Mouse (Mus musculus) stomach, embryonic 14.5 days (tissue): ENCODE measurements around the gene H2al1d. TPM values are rescaled to one million over a fixed set of nuclear protein-coding genes. Genes with fewer than 3 reads are reported as not detected.

Experiments
- ATAC-seq: fragments of 200-750 bp; cut with Nextera tagmentation; 2 replicates; pipeline ENCODE4 v1.8.0; 2017; ENCODE audit warnings: low read depth, moderate TSS enrichment; ENCODE audit not compliant: insufficient number of reproducible peaks, insufficient read depth, low FRiP score
- H3K27ac ChIP-seq: fragments of 300-500 bp; sonication (generic); 2 replicates; pipeline ENCODE4 v1.5.1; 2014; ENCODE audit warnings: mild to moderate bottlenecking, low read length, moderate library complexity, mixed read lengths
- H3K27me3 ChIP-seq: fragments of 300-500 bp; sonication (generic); 2 replicates; pipeline ENCODE4 v1.6.1; 2014; ENCODE audit warnings: low read length, control low read depth, mixed read lengths; ENCODE audit not compliant: control insufficient read depth, insufficient read depth
- H3K36me3 ChIP-seq: fragments of 300-500 bp; sonication (generic); 2 replicates; pipeline ENCODE4 v1.6.1; 2014; ENCODE audit warnings: mild to moderate bottlenecking, control low read depth, low read length, moderate library complexity, mixed read lengths; ENCODE audit not compliant: control insufficient read depth, insufficient read depth
- H3K4me1 ChIP-seq: fragments of 300-500 bp; sonication (generic); 2 replicates; pipeline ENCODE4 v1.6.1; 2014; ENCODE audit warnings: low read length, control low read depth, mixed read lengths; ENCODE audit not compliant: control insufficient read depth, insufficient read depth
- H3K4me2 ChIP-seq: fragments of 300-500 bp; sonication (generic); replicated peaks from 2 replicates; pipeline ENCODE4 v1.6.1; 2014; ENCODE audit warnings: low read depth, low read length, control low read depth
- H3K4me3 ChIP-seq: fragments of 300-500 bp; sonication (generic); 2 replicates; pipeline ENCODE4 v1.5.1; 2014; ENCODE audit warnings: low read depth, low read length, control low read depth
- H3K9ac ChIP-seq: fragments of 300-500 bp; sonication (generic); replicated peaks from 2 replicates; pipeline ENCODE4 v1.6.1; 2014; ENCODE audit warnings: low read depth, mild to moderate bottlenecking, control low read depth, low read length, moderate library complexity, mixed read lengths
- H3K9me3 ChIP-seq: fragments of 300-500 bp; sonication (generic); 2 replicates; pipeline ENCODE4 v1.6.1; 2016; ENCODE audit warnings: low read depth, low read length, control low read depth; ENCODE audit not compliant: control insufficient read depth
- WGBS: fragments of 180-500 bp; shearing (Covaris S2); extraction: QIAGEN DNeasy Blood & Tissue Kit; methylation state at CpG from one replicate; pipeline ENCODE4 v1.1.7; 2014; 5-methylcytosine and 5-hydroxymethylcytosine counted together
- polyA plus RNA-seq: library from polyadenylated mRNA; unstranded; fragments of >200 nt; fragmentation: Nextera tagmentation; extraction: Ambion mirVana; gene quantifications from 2 replicates; pipeline ENCODE4 v1.2.1, GENCODE M21; 2014

H2al1d gene
- polyA plus RNA-seq, 1 experiment from 2014 or later = not detected

DNA sequence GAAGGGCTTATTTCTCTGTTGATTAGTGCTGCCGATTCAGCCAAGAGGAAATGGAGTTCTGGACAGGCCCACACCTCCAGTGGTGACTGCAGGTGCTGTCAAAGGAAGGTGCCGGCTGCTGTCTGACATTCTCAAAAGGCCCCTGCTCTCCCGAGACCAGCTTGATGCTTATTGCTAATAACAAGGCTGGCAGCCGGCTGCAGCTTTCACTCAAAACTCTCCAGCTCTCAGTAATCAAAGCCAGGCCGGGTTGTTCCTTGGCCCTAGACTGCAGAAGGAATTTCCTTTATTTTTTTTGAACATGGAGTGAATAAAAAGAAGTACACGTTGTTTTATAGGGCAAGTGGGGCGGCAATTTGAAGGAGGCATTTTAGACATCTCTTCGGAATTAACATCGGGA is 37.1 kb downstream of the H2al1d start:
- no peak overlapping the region for H3K9ac ChIP-seq
- WGBS = 67% methylated on average over 9 of the region's 9 CpGs
- H3K36me3 ChIP-seq = no peaks in the 10 kb centered on the region
- no peaks in the 10 kb centered on the region; the same call in 1 of the 2 replicates for H3K27me3 ChIP-seq
- H3K4me2 ChIP-seq = no peak overlapping the region
- no peaks in the 10 kb centered on the region for H3K9me3 ChIP-seq
- H3K4me3 ChIP-seq = no peak overlapping the region
- ATAC-seq = no peak
- no peaks in the 10 kb centered on the region for H3K4me1 ChIP-seq
- no peak overlapping the region for H3K27ac ChIP-seq

DNA sequence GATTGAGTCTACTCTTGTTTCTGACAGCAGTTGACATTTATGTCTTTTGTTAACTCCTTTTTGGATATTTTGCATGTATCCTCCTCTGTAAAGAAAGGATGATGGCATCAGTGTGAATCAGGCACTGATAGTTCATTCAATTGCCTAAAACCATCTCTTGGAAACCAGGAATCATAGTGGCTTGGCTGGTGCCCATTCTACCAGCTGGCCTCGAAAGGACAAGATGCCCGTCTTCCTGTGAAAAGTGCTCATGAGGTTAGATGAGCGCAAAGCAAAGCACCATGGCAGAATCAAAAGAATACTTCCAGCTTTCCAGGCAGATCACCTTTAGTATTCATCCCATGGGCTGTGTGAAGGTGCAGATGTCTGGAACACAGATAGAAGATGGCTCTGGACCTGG is 38.1 kb downstream of the H2al1d start:
- H3K4me1 ChIP-seq = no peaks in the 10 kb centered on the region
- no peak overlapping the region for H3K9ac ChIP-seq
- no peak overlapping the region for H3K27ac ChIP-seq
- no peak overlapping the region for H3K4me2 ChIP-seq
- 89% methylated on average over 3 of the region's 3 CpGs for WGBS
- no peaks in the 10 kb centered on the region for H3K36me3 ChIP-seq
- no peak for ATAC-seq
- no peaks in the 10 kb centered on the region; the same call in 1 of the 2 replicates for H3K27me3 ChIP-seq
- H3K4me3 ChIP-seq = no peak overlapping the region
- no peaks in the 10 kb centered on the region for H3K9me3 ChIP-seq

Other genes starting within 250 kb of the H2al1d start
- gene H2al1a, start 9.6 kb upstream of the H2al1d start, polyA plus RNA-seq = not detected in 2 replicates
- not detected in 2 replicates for gene H2al1b, start 6.4 kb upstream of the H2al1d start, polyA plus RNA-seq
- not detected in 2 replicates for gene H2al1c, start 3.2 kb upstream of the H2al1d start, polyA plus RNA-seq
- gene H2al1e, start 3.1 kb downstream of the H2al1d start, polyA plus RNA-seq = not detected in 2 replicates
- gene H2al1f, start 6.3 kb downstream of the H2al1d start, polyA plus RNA-seq = not detected in 2 replicates
- not detected in 2 replicates for gene H2al1g, start 9.4 kb downstream of the H2al1d start, polyA plus RNA-seq
- not detected in 2 replicates for gene H2al1h, start 12.7 kb downstream of the H2al1d start, polyA plus RNA-seq
- not detected in 2 replicates for gene H2al1i, start 15.8 kb downstream of the H2al1d start, polyA plus RNA-seq
- gene H2al1j, start 19.0 kb downstream of the H2al1d start, polyA plus RNA-seq = not detected in 2 replicates